Mouse (Mus musculus) heart, postnatal 14 days (tissue): ENCODE data around the gene Pla2g2d. TPM values are rescaled to one million over a fixed set of nuclear protein-coding genes. Genes with fewer than 3 reads are reported as not detected.

Source experiments
- DNase-seq, 2 experiments: peaks; one replicate each; pipeline ENCODE4 v3.0.0; 2021 to 2022
- intact Hi-C: fragments of 180-260 bp; cut with DNase I; formaldehyde crosslinking; loops from one replicate; pipeline ENCODE4 v1.15.1; 2025
- long read RNA-seq, 2 experiments: library from polyadenylated mRNA; stranded (forward); transcript quantifications; one replicate each; pipeline ENCODE4 v2.0.0; 2021
- total RNA-seq, 2 experiments: library from RNA; stranded (reverse); gene quantifications; 2 replicates each; pipeline ENCODE4 v1.2.3; 2021

The Pla2g2d gene
- total RNA-seq: under 1 TPM in 1 of 2 experiments, not detected in 1; 0.17 TPM
- long read RNA-seq, experiment 1: 0 reads
- long read RNA-seq, experiment 2: 0 reads

DNA sequence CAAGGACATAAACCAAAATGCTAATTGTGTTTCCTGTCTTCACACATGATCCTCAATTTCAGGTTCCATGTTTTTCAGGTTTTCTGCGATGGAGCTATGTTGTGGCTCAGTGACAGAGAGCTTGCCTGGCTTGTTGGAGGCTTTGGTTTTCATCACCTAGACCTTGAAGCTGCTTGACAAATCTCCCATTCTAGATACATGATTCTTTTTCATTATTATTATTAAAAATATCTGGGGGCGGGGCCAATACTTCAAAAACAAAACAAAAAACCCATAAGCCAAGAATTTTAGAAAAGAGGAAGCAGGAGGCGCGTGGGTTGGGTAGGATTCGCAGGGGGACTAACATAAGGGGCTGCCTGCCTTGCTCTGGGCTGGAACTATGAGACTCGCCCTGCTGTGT lies at the start of gene Pla2g2d:
Gene Pla2g2d, plus strand, starts transcription at position 301 of the 400 bp plus-strand sequence.
- DNase-seq: no peak
- intact Hi-C loops: no loop called here

DNA sequence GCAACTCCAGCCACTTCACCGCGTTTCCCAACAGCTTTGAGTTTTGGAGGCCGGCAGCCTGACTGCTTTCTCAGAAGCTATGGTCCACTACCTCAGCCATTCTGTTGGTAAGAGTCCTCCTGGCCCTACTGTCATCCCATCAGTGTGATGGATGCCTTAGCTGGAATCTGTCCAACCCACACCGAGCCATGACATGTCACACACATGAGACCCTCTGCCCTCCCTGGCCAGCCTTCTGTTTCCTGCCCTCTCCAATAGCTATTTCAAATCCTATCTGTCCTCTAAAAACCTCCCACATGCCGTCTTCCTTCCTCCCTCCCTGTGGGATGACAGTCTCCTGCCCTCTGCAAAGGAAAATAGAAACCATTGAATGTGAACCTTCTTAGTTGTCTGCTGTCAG lies 49.8 kb upstream of the Pla2g2d start:
- no peak for DNase-seq

DNA sequence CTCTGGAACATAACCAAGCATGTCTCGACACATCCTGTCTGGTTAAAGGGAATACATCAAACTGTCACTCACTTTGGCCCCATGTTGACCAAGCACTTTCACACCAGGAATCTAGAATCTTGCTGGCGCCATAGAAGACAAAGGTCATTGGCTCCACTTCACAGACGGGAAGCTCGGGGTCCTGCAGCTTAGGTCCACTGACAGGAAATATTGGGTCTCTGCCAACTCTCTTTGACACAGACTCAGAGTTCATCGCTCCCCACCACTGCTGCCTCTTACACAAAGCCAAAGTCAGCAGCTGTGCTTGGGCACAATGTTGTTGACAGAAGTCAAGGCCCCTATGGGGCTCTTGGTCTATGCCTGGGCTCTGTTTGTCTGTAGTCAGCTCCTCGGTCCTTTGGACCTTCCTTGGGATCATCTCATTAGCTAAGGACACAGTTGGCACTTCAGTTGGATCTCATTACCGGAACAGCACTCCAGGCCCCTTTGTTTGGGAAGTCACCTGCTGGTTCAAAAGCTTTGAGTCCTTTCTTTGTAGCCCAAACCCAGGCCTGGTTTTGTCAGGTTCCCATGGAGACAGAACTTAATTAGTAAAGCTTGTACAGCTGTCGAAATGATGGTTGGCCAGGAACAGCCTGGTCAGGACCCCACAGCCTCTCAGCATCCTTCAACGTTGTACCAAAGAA lies 46.4 kb upstream of the Pla2g2d start:
- DNase-seq: no peak
- intact Hi-C loops: no loop called here

More for the DNA sequence above, 49.8 kb upstream of the Pla2g2d start:
- intact Hi-C loops: no loop called here

DNA sequence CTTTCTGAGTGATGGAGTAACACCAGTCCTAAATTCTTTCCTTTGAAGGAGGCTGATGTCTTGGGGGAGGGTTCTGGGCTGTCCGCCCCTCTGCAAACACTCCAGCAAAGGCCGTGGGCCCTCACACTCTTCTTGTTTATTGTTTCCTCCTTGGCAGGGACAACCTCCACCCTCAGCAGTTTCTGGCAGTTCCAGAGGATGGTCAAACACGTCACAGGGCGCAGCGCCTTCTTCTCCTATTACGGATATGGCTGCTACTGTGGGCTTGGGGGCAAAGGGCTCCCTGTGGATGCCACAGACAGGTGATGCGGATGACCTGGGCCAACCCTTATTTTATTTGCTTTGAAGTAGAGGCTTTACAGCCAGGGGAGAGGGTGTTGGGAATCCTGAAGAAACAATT lies 41.4 kb upstream of the Pla2g2d start:
- intact Hi-C loops: no loop called here

DNA sequence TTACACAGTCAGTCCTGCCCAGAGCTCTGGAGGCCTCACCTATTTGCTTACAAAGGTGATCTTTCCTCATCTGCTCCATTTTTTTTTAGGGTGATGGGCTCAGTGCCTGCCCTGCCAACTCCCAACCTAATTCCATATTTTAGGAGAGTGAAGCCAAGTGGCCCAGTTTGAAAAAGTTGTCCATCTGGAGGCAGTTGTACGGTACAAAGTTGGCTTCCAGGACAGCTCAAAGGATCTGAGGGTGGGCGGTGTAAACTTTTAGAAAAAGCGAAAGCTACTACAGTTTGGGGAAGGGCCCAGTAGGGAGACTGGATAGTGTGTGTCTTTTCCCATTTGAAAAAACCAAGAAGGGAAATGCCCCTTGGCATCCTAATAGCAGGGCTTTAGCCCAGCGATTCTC lies 40.7 kb upstream of the Pla2g2d start:
- intact Hi-C loops: no loop called here
- DNase-seq: no peak

More for the DNA sequence above, 41.4 kb upstream of the Pla2g2d start:
- DNase-seq: no peak

DNA sequence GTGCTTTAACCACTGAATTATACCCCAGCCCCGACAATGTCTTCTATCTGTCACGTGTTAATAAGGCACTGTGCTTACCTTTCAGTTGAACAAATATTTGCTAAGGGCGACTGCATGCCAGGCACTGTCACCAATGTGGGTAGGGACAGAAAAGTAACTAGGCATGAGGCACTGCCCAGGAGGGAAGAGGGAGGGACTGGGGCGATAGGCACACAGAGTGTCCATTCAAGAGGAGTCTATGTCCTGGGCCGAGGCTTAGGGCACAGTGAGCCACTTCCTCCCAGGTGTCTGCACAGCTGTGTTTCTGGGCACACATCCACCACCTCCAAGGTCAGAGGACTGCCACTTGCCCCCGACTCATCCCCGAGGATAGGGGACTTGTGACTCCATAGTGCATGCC lies 38.5 kb upstream of the Pla2g2d start, which contains the start of gene Ubxn10:
Gene Ubxn10, minus strand, starts transcription at position 137 of the 400 bp plus-strand sequence.
- DNase-seq: no peak
- intact Hi-C loops: no loop called here

DNA sequence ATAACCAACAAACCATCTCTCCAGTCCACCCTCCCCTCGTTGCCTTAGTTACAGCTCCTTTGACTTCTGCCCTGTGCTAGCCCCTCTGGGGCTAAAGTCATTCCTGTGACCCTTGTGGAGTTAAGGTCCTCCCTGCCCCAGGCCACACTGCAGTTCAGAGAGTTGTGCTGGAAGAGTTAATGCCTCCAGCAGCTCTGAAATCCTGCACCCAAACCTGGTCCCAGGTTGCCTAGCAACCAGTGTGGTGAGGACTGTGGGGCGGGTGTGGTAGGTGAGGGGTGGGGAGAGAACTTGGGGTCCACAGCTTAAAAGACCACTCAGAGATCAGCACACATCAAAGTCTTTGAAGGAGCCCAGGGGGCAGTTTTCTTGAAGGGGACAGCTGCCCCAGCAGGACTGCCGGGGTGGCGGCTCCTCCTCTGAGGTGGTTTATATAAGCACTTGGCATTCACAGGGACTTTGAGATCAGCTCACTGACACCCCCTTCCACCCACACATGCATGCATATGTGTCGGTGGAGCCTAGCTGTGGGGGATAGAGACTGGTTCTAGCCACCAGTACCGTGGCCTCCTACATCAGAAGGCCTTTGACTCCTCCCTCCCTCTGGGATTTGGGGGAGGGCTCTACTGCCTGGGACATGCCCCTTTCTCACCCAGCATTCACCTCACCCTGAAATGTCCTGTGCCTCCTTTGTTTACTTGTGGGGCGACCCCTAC lies 36.2 kb upstream of the Pla2g2d start:
- intact Hi-C loops: no loop called here
- no peak for DNase-seq

DNA sequence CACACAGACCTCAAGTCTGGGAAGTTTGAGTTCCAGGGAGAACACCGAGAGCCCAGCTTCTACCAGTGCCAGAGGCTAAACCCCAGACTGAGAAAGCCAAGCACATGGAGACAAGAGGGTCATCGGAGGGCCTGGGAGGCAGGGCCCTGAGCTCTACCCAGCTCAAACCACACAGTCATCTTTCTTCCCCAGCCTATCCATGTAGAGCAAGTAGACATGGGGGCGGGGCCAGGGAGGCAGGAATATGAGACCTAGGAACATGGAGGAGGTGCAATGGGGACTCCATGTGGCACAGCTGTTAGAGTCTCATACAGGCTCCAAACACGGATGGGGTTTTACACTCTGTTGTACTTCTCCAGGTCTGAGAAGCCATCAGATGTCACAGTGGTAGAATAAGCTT lies 29.7 kb upstream of the Pla2g2d start:
- intact Hi-C loops: no loop called here
- DNase-seq: no peak

DNA sequence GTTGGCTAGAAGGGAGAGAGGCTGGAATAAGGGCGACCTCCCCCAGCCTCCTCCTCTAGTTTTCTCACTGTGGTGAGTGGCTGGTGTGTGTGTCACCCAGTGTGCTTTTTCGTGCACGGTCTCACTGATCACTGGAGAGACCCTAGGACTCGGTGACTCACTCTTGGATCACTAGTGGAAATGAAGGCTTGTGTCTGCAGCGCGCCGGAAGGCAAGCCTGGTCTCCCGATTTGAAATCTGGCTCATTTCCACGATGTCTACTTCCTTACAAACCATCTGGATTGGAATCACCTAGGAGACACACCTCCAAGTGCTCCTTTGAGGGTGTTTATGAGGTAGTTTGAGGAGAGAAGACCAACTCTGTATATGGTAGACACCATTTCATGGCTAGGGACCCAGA lies 28.7 kb upstream of the Pla2g2d start:
- intact Hi-C loops: no loop called here
- DNase-seq: no peak

DNA sequence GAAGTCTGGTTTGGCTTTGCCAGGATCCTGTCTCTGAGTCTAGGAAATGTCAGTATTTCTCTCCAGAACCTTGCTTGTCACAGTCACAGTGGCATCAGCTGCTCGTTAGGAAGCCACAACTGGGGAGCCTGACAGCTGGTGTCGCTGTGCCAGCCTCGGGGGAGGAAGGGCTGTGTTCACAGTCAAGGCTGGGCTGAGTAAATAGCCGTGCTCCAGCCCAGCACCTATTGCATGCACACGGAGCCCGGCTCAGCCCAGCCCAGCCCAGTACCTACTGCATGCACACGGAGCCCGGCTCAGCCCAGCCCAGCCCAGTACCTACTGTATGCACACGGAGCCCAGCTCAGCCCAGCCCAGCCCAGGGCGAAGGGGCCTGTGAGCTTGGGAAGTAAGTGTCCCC lies 27.7 kb upstream of the Pla2g2d start:
- no peak for DNase-seq
- intact Hi-C loops: loop anchor here (1.0 to 2.0 kb wide), 3 partner anchors 39 to 103 kb away; no protein-coding TSS in a partner anchor

DNA sequence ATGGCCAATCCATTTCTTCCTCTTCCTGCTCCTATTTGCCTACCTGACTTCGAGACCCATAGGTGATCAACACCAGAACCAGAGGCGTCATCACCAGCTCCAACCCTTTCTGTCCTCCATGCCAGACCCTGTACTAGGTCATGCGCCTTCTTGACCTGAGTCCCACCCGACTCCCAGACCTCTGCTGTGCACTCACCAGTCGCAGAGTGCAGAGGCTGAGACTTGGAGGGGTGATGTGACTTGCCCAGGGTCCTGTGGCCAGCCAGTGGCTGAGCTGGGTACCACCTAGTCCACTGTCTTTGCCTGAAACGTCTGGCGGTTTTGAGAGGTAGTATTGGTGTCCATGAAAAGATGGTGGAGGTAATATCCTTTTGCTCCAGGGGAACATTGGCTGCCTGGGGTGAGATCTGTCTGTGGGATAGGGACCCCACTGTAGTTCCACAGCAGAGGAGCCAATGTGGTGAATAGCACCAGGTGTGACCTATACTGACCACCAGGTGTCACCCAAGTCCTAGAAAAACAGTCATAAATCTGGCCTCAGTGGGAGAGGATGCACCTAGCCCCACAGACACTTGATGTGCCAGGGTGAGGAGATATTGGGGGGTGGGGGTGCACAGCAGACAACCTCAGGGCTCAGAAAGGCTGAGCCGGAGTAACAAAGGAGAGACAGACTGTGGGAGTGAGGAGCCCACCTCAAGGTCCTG lies 27.0 kb upstream of the Pla2g2d start:
- DNase-seq: peak; percentile 34 to 59

DNA sequence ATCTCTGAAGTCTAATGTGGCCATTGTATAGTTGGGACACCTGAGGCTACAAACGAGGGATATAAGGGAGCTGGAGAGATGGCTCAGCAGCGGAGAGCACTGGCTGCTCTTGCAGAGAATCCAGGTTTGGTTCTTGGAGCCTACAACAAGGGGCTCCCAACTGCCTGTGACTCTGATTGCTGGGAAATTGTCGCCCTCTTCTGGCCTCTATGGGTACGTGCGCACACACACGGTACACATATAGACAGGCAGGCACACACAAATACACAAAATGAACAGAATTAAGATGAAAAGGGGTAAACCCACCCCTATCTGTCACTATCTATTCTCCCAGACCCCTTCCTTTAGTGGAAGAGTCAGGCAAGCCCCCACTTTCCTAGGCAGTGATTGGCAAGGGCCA lies 22.9 kb upstream of the Pla2g2d start:
- intact Hi-C loops: no loop called here
- DNase-seq: no peak

More for the DNA sequence above, 27.0 kb upstream of the Pla2g2d start:
- intact Hi-C loops: loop anchor here (1.0 to 2.0 kb wide), 3 partner anchors 40 to 103 kb away; no protein-coding TSS in a partner anchor

DNA sequence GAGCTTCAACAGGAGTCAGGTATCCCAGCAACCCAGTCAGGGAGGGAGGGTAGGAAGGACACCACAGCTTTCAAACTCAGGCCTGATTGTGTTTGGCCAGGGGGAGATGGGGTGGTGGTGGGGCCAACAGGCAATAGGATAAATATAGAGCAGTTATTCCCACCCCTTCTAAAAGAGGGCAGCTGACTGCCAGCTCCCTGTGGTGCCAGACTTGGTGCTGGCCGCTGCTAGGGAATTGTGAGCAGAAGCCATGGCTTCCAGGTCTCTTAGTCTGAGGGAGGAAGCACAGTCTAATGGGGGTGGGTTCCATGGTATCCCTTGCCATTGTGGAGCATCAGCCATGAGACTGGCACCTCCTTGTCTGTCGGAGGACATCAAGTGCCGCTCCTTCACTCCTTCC lies 21.9 kb upstream of the Pla2g2d start:
- no peak for DNase-seq

DNA sequence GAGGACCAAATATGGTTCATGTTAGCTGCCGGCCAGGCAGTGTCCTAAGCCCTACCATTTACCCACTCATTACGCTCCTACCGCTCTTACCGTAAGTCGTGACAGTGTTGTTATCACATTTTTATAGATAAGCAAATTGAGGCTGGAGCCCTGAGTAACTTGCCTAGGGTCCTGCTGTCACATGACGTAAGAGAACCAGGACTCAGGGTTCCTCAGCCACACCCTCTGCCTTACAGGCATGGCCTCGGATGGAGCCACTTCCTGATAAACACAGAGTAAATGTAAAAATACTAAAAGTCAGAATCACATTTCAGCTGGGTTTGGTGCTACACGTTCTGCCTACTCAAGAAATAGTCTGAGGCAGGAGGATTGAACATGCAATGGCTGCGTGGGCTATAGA lies 21.1 kb upstream of the Pla2g2d start:
- intact Hi-C loops: no loop called here
- DNase-seq: no peak

More for the DNA sequence above, 21.9 kb upstream of the Pla2g2d start:
- intact Hi-C loops: no loop called here

DNA sequence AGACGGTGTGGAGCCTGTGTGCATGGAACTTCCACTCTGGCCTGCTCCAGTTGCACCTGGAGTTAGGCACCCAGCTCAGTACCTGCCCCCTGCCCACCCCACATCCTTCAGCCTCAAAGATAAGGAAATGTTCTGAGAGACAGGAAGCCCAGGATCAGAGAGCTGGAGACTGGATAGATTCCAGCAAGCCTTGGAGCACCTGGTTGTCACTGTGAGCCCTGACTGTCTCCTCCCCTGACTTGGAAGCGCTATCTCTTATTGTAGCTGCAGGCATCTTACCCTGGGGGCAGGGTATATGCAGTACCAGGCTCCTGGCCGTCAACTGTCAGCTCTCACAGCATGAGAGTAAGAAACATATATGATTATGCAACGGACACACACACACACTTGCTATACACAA lies 20.1 kb upstream of the Pla2g2d start:
- DNase-seq: no peak
- intact Hi-C loops: no loop called here

DNA sequence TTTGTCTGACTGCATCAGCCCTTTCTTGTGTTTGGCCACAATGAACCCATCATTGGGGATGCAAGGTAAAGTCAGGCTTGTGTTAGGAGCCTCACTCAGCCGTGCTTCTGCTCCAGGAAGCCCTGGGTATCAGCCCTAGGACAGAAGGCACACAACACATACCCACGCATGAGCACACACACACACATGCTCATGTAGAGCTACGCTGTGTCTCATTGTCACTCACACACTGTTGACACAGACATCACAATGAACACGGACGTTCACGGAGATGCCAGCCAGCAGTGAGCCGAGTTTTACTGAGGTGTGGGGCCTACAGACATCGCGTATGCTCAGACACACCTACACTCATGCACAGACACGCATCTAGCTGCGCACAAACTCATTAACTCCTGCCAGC lies 19.6 kb upstream of the Pla2g2d start:
- no peak for DNase-seq
- intact Hi-C loops: no loop called here

DNA sequence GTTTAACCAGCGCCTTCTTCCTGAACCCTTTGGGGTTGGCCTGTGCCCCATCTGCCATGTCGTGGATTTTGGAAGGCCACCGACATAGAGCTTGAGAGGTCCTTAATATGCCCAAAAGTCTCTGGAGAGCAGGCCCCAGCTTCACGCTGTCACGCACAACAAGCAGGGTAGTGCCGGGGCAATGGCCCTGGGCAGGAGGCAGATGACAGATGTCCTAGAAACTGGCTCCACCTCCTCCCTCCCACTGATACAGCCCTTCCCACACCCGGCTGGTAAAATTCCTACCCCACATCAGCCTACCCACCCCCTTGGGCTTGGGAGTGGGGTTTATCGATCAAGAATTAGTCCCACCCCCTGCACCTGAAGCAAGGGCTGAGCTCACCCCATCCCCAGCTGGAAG lies 18.1 kb upstream of the Pla2g2d start, which contains the start of gene Pla2g2f:
Gene Pla2g2f, minus strand, starts transcription at position 211 of the 400 bp plus-strand sequence.
- DNase-seq: no peak
- intact Hi-C loops: no loop called here

DNA sequence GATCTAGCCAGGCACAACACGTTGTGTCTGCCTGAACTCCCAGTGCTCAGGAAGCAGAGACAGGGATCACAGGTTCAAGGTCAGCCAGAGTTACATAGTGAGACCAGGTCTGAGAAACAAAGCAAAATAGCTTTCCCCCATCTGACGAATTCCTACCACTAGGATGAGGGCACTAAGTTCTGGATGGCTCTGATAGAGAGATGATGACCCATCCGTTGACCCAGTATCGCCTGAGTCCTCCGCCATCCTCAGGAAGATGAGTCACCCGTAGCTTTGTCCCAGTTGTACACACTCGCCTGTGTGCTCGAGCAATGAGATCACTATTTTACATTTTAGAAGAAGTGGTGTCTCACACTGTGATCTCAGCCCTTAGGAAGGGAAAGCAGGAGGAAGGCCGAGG lies 13.3 kb upstream of the Pla2g2d start:
- intact Hi-C loops: no loop called here
- no peak for DNase-seq

DNA sequence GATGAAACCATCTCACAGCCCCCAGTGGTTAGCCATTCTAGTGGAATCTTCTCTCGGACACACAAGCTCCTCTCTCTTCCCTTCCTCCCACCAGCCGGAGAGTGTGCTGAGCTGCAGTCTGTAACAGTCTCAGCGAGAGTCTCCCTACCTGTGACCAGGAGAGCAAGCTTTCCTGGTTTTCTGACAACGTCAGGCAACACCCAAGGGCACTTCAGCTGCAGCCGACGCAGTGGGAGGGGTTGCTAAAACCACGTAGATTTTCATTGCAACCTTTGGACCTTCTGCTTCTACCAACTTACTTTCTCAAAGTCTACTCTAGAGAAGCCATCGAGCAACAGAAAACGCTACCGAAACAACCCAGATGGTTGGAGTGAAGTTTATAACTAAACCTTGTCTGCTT lies 3.6 kb upstream of the Pla2g2d start:
- intact Hi-C loops: no loop called here
- no peak for DNase-seq

DNA sequence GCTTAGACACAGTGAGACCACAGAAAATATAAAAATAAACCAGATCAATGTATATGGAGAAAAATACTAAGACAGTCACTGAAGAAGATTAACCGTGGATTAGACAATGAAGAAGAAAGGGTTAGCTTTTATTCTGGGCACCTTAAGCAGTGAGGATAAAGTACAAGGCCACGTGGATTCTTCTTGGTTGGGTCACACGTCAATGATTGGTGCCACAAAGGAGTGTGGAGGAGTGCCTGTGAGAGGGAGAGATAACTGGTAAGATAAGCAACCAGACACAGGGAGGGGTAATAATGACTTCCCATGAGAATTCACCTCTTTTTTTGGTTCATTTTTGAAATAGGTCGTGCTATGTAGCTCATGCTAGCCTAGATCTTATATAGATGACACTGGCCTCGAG lies 3.1 kb upstream of the Pla2g2d start:
- no peak for DNase-seq
- intact Hi-C loops: no loop called here
